Mouse (Mus musculus) lung, postnatal 10 days (tissue): ENCODE data around the gene Xrra1.
"Not testable (repeated sequence)": the region's sequence is repeated elsewhere in the genome, so short reads cannot be mapped to it uniquely, and the experiment has no call there.

Experiments used
- DNase-seq: peaks from one replicate; pipeline ENCODE4 v3.0.0; 2021

Xrra1 gene

DNA sequence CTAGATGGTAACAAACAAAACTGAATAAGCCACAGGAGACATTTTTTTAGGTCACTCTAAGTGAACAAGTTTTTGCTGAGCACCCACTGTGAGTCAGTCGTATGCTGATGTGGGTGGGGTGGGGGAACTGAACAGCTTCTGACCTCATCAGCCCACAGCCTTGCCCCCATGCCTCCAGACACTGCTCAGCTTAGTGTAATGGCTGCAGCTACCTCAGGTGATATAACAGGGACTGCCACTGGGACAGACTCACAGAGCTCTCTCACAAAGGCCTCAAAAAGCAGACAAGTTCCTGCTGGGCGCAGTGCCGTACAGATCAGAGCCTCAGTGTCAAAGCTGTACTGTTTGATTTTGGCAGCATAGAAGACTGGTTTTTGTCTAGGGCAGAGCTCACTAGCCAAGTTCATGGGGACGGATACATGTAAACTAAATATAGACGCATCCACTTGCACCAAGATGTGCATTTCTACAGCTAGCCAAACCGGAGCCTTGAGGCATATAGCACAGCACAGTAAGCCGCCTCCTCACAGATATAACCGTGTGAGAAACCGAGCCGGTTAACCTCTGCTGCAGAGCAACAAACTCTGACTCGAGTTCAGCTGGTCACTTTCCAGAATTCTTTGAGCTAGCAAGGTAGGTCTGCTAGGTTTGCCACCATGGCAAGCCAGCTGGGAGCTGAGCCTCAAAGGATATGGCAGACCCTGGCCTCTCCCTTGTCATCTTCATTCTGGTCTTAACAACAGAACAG, 44.2 kb downstream of the Xrra1 start:
- DNase-seq = no peak

DNA sequence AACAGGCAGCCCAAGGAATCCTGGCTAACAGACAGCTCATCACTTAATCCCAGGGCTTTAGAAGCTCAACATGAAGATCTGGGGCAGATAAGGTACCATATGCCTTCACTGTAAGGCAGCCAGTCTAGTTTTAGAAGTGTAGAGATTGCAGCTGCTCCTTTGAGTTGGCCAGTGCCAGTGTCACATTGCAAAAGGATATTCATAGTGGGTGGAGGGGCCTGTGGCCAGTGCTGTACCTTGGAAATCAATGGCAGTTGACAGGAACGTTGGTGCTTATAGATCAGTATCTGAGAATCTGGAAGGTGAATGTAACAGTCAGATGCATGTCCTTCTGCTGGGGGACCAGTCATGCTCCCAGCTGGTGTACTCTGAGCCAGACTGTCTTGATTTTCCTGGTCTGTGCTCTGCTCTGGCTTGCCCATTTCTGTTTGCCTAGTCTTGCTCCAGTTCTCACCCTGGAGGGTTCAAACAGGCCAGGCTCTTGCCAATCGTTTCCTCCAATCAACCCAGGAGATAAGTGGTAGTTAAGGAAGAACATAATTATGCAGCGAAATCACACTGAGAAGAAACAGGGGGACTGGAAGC, 45.6 kb downstream of the Xrra1 start:
- DNase-seq = no peak

DNA sequence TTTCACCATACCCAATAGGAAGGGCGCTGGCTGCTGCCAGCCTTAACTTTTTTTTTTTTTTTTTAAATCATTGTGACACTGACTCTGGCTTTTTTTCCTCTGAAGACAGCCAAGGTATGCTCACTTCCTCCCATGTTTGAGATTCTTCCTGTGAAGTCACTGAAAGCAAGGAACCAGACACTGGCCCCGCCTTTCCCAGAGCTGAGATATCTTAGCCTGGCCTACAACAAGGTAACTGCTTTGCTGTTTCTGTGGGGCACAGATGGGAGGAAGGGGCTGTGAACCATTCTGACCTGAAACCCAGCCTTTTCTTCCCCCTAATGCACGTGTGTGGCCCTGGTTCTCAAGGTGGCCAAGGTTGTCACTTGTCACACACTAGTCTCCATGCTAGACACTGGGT, 47.4 kb downstream of the Xrra1 start:
- DNase-seq = no peak

DNA sequence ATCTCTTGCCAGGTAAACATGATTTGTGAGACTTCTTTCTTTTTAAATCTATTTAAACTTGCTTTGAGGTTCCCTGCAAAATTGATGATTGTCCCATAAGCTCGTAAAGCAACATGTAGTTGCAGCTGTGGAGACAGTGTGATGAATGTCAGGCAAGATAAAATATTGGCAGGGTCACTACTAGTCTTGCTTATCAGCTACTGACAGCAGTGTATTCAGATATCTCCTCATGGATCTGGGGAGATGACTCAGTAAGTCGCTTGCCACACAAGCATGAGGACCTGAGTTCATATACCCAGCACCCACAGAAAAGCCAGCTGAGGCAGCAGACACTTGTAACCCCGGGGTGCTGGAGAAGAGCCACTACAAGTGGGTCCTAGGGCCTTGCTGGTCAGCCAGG, 48.5 kb downstream of the Xrra1 start:
- no peak for DNase-seq

DNA sequence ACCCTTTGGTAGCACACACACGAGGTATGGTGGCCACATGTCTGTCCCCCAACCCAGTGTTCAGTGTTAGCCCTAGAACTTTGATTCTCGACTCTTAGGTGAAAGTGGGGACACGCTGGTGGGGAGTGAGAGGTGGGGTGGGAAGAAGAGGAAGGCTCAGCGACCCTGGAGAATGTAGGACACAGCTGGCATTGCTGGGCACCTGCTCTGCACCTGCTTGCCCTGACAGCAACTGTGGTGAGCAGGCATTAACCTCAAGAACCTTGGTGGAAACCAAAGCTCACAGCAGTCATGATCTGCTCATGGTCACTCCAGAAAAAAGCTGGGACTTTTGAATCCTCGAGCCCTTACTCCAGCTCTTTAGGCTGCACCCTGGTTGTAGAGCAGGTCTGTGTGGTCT, 52.1 kb downstream of the Xrra1 start:
- DNase-seq = no peak

DNA sequence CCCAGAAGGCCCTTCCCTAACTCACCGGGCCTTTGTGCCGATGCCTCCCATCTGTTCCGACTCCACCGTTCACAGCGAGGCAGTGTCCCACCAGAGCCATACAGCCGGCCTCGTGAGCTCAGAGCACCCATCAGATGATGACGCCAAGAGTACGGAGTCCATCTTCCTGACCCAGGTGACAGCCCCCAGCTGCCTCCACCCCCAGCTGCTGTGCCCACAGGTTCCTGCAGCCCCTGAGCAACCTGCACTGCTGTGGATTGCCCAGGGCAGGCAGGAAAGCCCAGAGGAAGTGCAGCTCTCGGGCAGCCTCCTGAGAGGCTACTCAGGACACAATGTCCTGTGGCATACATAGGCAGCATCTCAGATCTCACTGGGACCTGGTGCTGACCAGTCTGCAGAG, 55.4 kb downstream of the Xrra1 start:
- DNase-seq = no peak

DNA sequence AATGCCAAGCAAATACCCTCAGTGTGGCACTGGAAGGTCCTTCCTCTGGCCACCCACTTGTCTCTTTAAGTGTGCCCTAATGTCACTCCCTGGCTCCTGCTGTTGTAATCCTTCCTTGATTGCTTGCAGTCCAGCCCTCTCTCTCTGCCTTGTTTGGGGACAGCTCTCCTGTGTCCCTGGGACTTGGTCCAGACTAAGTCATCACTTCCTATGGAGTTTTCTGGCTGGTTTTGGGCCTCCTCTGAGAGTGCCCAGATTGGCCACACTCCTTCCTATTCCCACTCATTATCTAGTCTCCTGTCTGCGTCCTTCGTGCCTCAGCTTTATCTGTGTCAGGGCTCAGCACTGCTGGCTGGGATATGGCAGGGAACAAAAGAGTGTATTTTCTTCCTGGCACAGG, 56.6 kb downstream of the Xrra1 start:
- no peak for DNase-seq

DNA sequence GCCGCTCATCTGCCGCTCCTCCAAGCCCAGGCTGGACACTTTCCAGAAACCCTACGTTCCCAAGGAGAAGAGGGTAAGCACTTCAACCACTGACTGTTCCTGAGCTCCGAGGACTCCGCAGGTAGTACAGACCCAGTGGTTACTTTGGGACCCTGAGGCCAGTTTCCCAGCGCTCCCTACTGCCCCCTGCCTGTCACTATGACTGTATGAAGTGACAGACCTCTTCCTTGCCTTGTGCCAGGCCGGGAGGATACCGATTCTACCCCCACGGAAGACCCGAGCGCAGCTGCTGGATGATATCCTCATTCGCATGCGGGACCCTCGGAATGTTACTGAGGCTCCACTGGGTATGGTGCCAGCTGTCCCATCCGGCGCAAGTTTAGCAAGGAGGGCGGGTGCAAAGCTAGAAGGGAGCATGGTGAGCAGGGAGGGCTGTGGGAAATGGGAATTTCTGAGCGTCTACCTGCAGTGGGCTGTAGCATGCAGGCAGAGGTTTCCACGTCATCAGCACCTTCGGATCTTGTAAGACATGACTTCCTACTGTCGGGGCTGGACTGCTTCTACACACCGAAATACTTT, 57.9 kb downstream of the Xrra1 start:
- DNase-seq = peak; percentile 63

DNA sequence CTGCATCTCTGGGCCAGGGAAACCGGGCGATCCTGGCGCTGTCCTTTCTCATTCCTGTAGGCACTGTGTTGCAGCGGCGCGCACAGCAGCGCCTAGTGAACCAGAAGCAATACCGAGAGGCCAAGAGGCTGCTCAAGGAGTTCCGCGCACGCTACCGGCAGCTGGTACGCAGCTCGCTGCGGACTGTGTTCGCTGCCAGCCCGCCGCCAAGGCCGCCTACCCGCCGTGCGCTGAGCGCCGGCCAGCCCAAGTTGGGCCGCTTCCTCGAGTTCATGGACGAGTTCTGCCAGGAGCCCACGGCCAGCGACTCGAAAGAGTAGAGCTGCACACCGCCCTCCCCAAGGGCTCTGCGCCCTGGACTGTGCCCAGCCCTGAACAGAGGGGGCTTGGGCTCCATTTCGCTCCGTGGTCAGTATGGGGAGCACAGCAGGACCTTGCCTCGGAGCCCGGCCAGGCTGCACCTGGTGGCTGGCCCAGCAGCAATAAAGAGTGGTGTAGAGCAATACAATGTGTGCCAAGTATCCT, 58.5 kb downstream of the Xrra1 start:
- peak; percentile 42 for DNase-seq

DNA sequence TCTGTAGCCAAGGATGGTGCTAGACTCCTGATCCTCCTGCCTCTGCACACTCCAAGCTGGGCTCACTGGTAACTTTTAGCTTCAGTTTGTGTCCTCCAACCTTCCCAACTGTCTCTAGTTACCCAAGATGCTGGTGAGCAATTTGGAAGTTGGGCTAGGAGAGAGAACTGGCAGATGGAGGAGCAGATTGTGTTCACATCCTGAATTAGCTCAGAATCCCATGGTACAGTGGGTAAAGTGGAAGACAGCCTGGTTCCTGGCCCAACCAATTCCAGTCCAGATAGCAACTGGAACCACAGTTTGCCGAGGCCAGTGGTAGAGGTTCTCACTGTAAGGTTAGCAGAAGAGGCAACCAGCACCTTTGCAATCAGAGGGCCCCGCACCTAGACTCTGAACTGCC, 60.2 kb downstream of the Xrra1 start:
- no peak for DNase-seq

DNA sequence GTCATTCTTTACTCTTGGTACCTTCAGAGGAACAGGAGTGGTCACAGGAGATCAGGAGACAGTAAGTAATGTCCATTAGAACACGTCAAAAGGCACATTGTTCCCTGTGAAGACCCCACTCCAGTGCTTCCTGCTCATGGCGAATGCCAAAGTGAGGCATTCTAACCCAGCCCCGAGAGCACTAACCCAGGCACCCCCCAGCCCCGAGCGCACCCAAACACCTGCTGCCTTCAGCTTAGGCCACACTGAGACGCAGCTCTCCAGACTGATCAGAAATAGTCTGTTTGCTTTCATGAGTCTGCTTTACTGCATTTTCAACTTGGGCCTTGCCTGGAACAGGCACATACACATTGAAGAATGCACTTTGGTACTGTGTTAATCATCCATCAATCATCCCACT, 61.1 kb downstream of the Xrra1 start:
- DNase-seq = no peak

DNA sequence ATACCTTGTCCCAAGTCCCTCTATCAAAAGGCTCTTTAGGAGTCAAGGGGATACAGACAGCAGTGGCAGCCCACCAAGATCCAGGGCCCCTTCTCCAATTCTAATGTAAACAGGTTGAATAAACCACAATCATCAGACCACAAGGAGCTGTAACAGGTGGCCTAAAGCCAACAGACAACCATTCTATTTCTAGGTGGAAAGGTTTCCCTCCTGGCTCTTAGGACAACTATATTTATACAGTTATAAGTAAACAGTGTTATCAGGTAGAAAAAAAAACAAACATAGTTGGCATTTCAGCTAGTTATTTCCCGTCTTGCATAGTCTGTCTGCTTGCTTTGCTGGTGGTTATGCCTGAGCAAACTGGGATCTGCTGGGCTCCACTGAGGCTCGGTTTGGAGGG, 61.5 kb downstream of the Xrra1 start:
- DNase-seq = peak; percentile 25

DNA sequence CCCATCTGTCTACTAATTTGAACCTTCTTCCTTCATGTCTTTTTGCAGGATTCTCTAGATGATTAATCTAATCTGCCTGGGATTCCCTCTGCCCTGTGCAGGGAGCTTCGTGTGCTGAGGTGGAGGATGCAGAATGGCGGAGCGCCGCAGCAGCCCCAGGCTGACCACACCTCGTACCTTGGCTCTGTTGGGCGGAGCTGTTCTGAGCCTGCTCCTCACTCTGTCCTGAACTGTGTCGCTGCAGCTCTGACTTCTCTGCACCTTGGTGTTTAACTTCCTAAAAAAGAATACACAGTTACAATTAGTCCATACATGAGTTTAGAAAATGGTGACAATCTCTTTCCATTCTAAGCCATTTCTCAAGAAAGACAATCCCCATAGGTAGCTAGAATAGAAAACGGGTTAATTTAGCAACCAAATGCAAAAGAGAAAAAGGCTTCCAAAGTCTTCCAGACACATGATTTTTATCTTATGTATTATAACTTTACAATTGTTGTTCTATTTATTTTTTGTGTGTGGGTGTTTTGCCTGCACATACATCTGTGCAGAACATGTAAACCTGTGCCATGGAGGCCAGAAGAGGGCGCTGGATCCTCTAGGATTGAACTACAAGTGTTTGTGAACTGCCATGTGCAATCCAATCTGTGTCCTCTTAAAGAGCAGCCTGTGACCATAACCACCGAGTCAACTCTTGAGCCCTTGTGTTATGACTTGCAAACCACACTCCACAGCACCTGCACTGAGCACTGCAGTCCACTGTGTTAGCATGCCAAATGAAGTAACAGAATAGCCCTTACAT, 68.2 kb downstream of the Xrra1 start:
- DNase-seq = peak; percentile 80

DNA sequence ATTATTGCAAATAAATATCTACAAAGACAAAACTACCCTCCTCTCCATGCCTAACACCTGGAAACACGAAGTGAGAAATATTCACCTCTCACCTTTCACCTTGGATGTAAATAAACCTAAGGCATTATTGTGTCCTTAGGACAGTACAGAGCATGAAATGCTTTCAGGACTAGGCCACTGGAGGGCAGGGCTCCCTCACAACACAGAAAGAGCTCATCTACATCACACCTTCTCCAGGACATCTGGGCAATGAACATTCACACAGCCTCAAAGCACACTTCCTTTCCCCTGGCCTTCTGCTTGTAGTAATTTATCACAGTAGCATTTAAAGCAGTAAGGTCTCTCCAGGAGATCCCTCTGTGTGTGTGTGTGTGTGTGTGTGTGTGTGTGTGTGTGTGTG, 76.8 kb downstream of the Xrra1 start:
- no peak for DNase-seq

DNA sequence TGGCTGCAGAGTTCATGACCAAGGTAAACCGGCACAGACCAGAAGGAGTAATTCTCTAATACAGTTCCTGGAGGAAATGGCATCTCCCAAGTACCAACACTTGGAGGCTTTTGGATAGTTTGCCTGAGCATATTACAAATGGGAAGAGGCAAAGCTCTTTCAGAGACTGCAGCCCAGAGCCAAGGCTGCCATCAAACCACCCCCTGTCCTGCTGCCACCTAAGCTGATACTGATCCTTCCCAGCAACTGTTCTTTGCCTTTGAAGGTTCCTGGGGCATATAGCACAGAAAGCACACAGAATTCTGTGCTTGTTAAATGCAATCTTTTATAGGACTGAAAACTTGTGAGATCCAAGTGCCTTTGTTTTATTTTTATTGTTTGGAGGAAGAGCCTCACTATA, 81.8 kb downstream of the Xrra1 start:
- no peak for DNase-seq

DNA sequence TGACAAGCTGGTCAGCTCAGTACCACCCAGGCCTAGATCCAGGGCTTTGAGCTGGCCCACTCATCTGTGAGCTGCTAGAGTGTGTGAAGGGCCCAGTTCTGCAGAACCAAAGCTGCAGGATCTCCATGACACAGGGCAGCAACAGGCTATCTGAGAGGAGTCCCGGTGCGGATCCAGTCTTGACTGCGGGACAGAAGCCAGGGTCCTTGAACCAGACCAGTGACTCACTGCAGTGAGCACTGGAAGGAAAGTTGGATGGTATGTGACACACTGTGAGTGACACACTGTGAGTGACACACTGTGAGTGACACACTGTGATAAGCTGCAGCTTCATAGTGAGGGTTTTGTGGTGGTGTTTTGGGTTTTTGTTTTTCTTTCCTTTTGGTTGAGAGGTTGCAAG, 85.6 kb downstream of the Xrra1 start:
- no peak for DNase-seq

DNA sequence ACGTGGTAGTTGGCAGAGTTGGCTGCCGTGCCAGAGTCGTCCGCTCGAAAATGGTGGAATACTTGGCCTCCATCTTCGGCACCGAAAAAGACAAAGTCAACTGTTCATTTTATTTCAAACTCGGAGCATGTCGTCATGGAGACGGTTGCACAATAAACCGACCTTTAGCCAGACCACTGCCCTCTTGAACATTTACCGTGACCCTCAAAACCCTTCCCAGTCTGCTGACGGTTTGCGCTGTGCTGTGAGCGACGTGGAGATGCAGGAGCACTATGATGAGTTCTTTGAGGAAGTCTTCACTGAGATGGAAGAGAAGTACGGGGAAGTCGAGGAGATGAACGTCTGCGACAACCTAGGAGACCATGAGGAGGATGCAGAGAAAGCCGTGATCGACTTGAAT, 86.1 kb downstream of the Xrra1 start:
- not testable (repeated sequence) for DNase-seq

DNA sequence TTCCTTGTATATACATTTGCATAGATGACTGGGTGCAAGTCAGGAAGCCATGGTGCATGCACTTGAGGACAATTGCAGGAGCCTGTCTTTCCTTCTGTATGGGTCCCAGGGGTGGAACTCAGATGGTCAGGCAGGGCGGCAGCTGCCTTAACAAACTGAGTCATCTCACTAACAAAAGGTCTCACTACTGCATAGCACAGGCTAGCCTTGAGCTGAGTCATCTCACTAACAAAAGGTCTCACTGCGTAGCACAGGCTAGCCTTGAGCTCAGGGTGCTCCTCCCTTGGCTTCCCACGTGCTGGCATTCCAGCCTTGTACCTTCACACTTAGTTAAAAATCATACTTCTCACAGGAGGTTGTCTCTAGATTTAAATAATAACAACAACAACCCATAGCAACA, 87.0 kb downstream of the Xrra1 start:
- no peak for DNase-seq

DNA sequence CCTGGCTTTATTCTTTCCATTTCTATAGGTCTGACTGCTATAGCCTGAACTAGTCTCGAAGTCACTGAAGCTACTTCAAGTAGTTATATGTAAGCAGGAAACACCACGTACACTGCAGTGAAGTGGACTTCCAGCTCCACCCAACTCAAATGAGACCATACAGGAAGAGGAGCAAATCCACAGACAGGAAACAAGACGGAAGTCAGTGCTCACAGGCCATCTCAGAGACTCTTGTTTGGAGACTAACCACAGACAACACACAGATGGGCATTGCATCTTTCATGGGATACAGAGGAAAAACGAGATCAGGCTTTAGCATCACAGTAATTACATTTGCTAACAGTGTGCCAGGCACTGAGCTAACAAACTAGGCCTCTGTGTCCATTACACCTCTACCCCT, 87.4 kb downstream of the Xrra1 start:
- no peak for DNase-seq

DNA sequence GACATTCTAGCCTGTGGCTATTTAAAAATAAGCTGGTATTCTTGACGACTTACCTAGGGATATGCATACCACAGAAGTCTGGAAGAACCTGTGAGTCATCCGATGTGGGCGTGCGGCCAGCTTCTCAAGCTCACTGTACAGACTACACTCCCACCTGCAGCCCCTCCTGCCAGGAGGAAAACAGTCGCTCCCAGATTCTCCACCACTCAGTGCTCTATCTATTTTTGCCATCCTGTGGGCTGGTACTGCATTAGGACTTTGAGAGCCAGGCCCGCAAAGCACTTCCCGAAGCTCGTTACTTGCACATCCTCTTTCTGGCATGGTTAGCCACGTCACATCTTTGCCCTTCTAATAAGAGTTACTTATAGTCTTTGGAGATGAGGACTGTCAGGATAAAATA, 88.4 kb downstream of the Xrra1 start:
- DNase-seq = peak; percentile 33

DNA sequence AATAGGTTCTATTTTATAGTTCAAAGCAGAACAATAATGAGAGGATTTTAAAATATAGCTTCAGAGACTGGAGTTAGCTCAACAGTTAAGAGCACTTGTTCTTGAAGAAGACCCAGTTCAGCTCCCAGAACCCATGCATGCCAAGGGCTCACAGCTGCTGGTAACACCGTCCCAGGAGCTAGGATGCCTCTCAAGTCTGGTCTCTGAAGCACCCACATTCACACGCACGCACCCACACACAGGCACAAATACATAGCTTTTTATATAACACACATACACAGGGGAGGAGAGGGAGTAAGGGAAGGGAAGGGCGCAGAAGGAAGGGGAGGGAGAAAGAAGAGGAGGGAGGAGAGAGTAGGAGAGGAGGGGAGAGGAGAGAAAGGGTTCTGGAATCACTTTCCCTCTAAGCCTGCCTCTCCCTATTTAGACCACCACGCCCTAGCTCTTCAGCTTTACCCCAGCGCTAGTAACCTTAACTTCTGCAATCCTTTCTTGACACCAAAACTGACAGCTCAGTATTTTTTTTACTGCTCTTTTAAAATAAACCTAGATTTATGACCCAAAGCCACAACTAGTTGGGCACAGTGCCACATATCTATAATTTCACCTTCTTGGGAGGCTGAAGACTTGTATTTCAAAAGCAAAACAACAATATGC, 94.7 kb downstream of the Xrra1 start:
- DNase-seq = no peak

DNA sequence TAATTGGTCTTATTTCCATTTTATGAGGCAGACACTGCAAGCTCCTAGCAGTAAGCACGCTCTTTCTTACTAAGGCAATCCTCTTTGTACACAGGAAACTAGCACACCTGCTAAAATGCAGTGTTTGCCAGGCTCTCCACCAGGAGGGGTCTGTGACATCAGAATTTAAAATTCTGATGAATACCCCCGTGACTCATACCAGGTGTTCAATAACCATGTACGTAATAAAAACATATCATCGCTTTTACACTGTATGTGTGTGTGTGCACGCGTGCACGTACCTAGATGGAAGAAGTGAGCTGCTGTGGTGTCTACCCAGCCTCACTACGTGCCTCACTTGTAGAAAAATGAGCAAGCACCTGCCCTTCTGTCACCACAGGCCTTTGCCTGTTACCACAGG, 95.3 kb downstream of the Xrra1 start:
- DNase-seq = no peak

DNA sequence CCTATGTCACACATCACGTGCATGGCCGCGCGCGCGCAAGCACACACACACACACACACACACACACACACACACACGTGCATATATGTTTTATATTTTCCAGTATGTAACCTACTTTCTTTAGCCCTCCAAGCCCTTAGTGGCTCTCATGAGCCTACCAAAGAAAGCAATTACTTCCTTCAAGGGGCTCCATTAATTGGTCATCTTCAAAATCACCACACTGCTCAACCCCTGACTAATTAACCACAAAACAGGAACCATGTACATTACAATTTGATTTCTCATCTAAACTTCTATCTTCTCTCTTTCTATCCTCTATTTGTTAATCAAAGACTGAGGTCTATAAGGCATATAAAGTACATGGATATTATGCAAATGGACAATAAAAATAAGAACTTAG, 97.2 kb downstream of the Xrra1 start:
- DNase-seq = no peak
